Mouse (Mus musculus): ENCODE data around the gene Lcn8. TPM values are rescaled to one million over a fixed set of nuclear protein-coding genes. Genes with fewer than 3 reads are reported as not detected.

Lcn8 gene
- total and polyA plus RNA-seq, 2 experiments from 2014 or later, result not detected

GRCm38 (mm10) chr2:25621229-25622200 is 31.4 kb upstream of the Lcn8 start, which contains the start of gene Tmem141:
Tmem141 (minus strand) TSS chr2:25622005.
- peak; percentile 96 for ATAC-seq
- Histone ChIP-seq H3K27me3 (ENCODE audit: insufficient read depth, low read length) (peaks cover 3% of the 10 kb centered on the region), H3K4me3 (ENCODE audit: low read depth, low read length) (peak within 1 kb of the TSS; percentile 44), H3K4me1 (ENCODE audit: insufficient read depth) (peaks cover 4% of the 10 kb centered on the region; the same call in 1 of the 2 replicates), H3K9me3 (ENCODE audit: low read length) (no peaks in the 10 kb centered on the region), H3K4me2 (ENCODE audit: low read depth) (peak within 1 kb of the TSS; percentile 77), H3K36me3 (ENCODE audit: insufficient read depth) (no peaks in the 10 kb centered on the region), H3K9ac (peak within 1 kb of the TSS; percentile 59), H3K27ac (ENCODE audit: low read depth, low read length) (no peak within 1 kb of the TSS)
- WGBS, result 5% methylated on average over 34 of the region's 34 CpGs
- TF ChIP-seq CTCF (IDR thresholded peaks at IDR 0.05; ENCODE audit: low read depth), result peak; percentile 60
- peak; percentile 83 for DNase-seq

GRCm38 (mm10) chr2:25625986-25626385 is 26.9 kb upstream of the Lcn8 start:
- H3K4me2 ChIP-seq (ENCODE audit: low read depth), result no peak overlapping the region
- H3K4me1 ChIP-seq (ENCODE audit: insufficient read depth), result peaks cover 2% of the 10 kb centered on the region; the same call in 1 of the 2 replicates
- H3K9me3 ChIP-seq (ENCODE audit: low read length), result no peaks in the 10 kb centered on the region
- no peak overlapping the region for H3K4me3 ChIP-seq (ENCODE audit: low read depth, low read length)
- TF ChIP-seq CTCF (IDR thresholded peaks at IDR 0.05; ENCODE audit: low read depth), result no peak
- H3K27me3 ChIP-seq (ENCODE audit: insufficient read depth, low read length), result no peaks in the 10 kb centered on the region
- ATAC-seq (no peak), DNase-seq (no peak)
- no peak overlapping the region for H3K27ac ChIP-seq (ENCODE audit: low read depth, low read length)
- WGBS, result 81% methylated on average over 5 of the region's 5 CpGs
- H3K36me3 ChIP-seq (ENCODE audit: insufficient read depth), result no peaks in the 10 kb centered on the region
- no peak overlapping the region for H3K9ac ChIP-seq

- Histone ChIP-seq H3K27me3 (ENCODE audit: insufficient read depth, low read length) (no peaks in the 10 kb centered on the region), H3K9me3 (ENCODE audit: low read length) (no peaks in the 10 kb centered on the region), H3K36me3 (ENCODE audit: insufficient read depth) (no peaks in the 10 kb centered on the region), H3K27ac (ENCODE audit: low read depth, low read length) (no peak within 1 kb of the TSS), H3K4me1 (ENCODE audit: insufficient read depth) (no peaks in the 10 kb centered on the region), H3K4me2 (ENCODE audit: low read depth) (no peak within 1 kb of the TSS), H3K4me3 (ENCODE audit: low read depth, low read length) (no peak within 1 kb of the TSS), H3K9ac (no peak within 1 kb of the TSS)
- TF ChIP-seq CTCF (IDR thresholded peaks at IDR 0.05; ENCODE audit: low read depth), result no peak
- no peak for ATAC-seq
- 78% methylated on average over 6 of the region's 6 CpGs for WGBS
- no peak for DNase-seq
These were observed 25.1 kb upstream of the Lcn8 start, which contains the start of gene Fcna for GRCm38 (mm10) chr2:25627811-25628210. Fcna (minus strand) TSS chr2:25628030.

- no peak for ATAC-seq
- no peak overlapping the region for H3K4me2 ChIP-seq (ENCODE audit: low read depth)
- WGBS, result 69% methylated on average over 4 of the region's 4 CpGs
- TF ChIP-seq CTCF (IDR thresholded peaks at IDR 0.05; ENCODE audit: low read depth), result no peak
- H3K36me3 ChIP-seq (ENCODE audit: insufficient read depth), result no peaks in the 10 kb centered on the region
- no peak overlapping the region for H3K9ac ChIP-seq
- H3K27me3 ChIP-seq (ENCODE audit: insufficient read depth, low read length), result no peaks in the 10 kb centered on the region
- no peaks in the 10 kb centered on the region for H3K4me1 ChIP-seq (ENCODE audit: insufficient read depth)
- H3K9me3 ChIP-seq (ENCODE audit: low read length), result no peaks in the 10 kb centered on the region
- no peak overlapping the region for H3K27ac ChIP-seq (ENCODE audit: low read depth, low read length)
- H3K4me3 ChIP-seq (ENCODE audit: low read depth, low read length), result no peak overlapping the region
- DNase-seq, result no peak
These were observed 24.2 kb upstream of the Lcn8 start for GRCm38 (mm10) chr2:25628738-25629137.

- no peaks in the 10 kb centered on the region for H3K27me3 ChIP-seq (ENCODE audit: insufficient read depth, low read length)
- ATAC-seq (no peak), DNase-seq (no peak)
- TF ChIP-seq CTCF (IDR thresholded peaks at IDR 0.05; ENCODE audit: low read depth), result no peak
- no peak overlapping the region for H3K4me2 ChIP-seq (ENCODE audit: low read depth)
- H3K36me3 ChIP-seq (ENCODE audit: insufficient read depth), result no peaks in the 10 kb centered on the region
- no peak overlapping the region for H3K4me3 ChIP-seq (ENCODE audit: low read depth, low read length)
- whole genome bisulfite sequencing, result 85% methylated on average over 3 of the region's 3 CpGs
- H3K9me3 ChIP-seq (ENCODE audit: low read length), result no peaks in the 10 kb centered on the region
- no peak overlapping the region for H3K27ac ChIP-seq (ENCODE audit: low read depth, low read length)
- H3K4me1 ChIP-seq (ENCODE audit: insufficient read depth), result no peaks in the 10 kb centered on the region
- H3K9ac ChIP-seq, result no peak overlapping the region
These were observed 19.3 kb upstream of the Lcn8 start for GRCm38 (mm10) chr2:25633616-25634015.

GRCm38 (mm10) chr2:25634046-25634445 is 18.9 kb upstream of the Lcn8 start:
- Histone ChIP-seq H3K27me3 (ENCODE audit: insufficient read depth, low read length) (no peaks in the 10 kb centered on the region), H3K4me3 (ENCODE audit: low read depth, low read length) (no peak overlapping the region), H3K4me1 (ENCODE audit: insufficient read depth) (no peaks in the 10 kb centered on the region), H3K4me2 (ENCODE audit: low read depth) (no peak overlapping the region), H3K9ac (no peak overlapping the region), H3K27ac (ENCODE audit: low read depth, low read length) (no peak overlapping the region), H3K9me3 (ENCODE audit: low read length) (no peaks in the 10 kb centered on the region), H3K36me3 (ENCODE audit: insufficient read depth) (no peaks in the 10 kb centered on the region)
- ATAC-seq (no peak), DNase-seq (no peak)
- WGBS, result 35% methylated on average over 1 of the region's 1 CpGs
- TF ChIP-seq CTCF (IDR thresholded peaks at IDR 0.05; ENCODE audit: low read depth), result no peak

- Histone ChIP-seq H3K4me2 (ENCODE audit: low read depth) (no peak overlapping the region), H3K4me1 (ENCODE audit: insufficient read depth) (no peaks in the 10 kb centered on the region), H3K9ac (no peak overlapping the region), H3K27me3 (ENCODE audit: insufficient read depth, low read length) (no peaks in the 10 kb centered on the region), H3K27ac (ENCODE audit: low read depth, low read length) (no peak overlapping the region), H3K9me3 (ENCODE audit: low read length) (no peaks in the 10 kb centered on the region), H3K4me3 (ENCODE audit: low read depth, low read length) (no peak overlapping the region), H3K36me3 (ENCODE audit: insufficient read depth) (no peaks in the 10 kb centered on the region)
- WGBS, result 23% methylated on average over 6 of the region's 6 CpGs
- DNase-seq, result peak; percentile 45
- ATAC-seq, result no peak
- peak; percentile 65 for TF ChIP-seq CTCF (IDR thresholded peaks at IDR 0.05; ENCODE audit: low read depth)
These were observed 13.0 kb upstream of the Lcn8 start for GRCm38 (mm10) chr2:25639890-25640289.
